Mouse (Mus musculus): ENCODE measurements at regions not wholly inside any gene's neighbourhood (a gene's known extent, or its start where the extent isn't known, plus 50 kb on each side); places are given as distances from the start of the nearest gene placed in this dataset.
"Not testable (repeated sequence)": the region's sequence is repeated elsewhere in the genome, so short reads cannot be mapped to it uniquely, and the experiment has no call there.

GRCm38 (mm10) chr7:106616932-106617331 is 63.5 kb downstream of the Olfr693 start:
- DNase-seq (ENCODE audit: low read depth in 2 of 2, low spot score in 2 of 2): not testable (repeated sequence)

GRCm38 (mm10) chr7:106612723-106613122 is 67.7 kb downstream of the Olfr693 start:
- no peak for DNase-seq (ENCODE audit: low read depth in 2 of 2, low spot score in 2 of 2)

GRCm38 (mm10) chr7:106580424-106580823 is 100.0 kb downstream of the Olfr693 start:
- DNase-seq (ENCODE audit: low read depth in 2 of 2, low spot score in 2 of 2): no peak

GRCm38 (mm10) chr7:106568251-106568650 is 112.1 kb downstream of the Olfr693 start:
- DNase-seq (ENCODE audit: low read depth in 2 of 2, low spot score in 2 of 2): not testable (repeated sequence)

- peak in 1 of 2 experiments; percentile 39 for DNase-seq (ENCODE audit: low read depth in 2 of 2, low spot score in 2 of 2)
Measured at GRCm38 (mm10) chr7:106550881-106551575, 129.4 kb downstream of the Olfr693 start.

- not testable (repeated sequence) for DNase-seq (ENCODE audit: low read depth in 2 of 2, low spot score in 2 of 2)
Measured at GRCm38 (mm10) chr7:106529433-106530102, 150.8 kb downstream of the Olfr693 start.

- not testable (repeated sequence) for DNase-seq (ENCODE audit: low read depth in 2 of 2, low spot score in 2 of 2)
Measured at GRCm38 (mm10) chr7:106529023-106529422, 151.4 kb downstream of the Olfr693 start.

- no peak for DNase-seq (ENCODE audit: low read depth in 2 of 2, low spot score in 2 of 2)
Measured at GRCm38 (mm10) chr7:106494851-106495250, 185.5 kb downstream of the Olfr693 start.

Measured in CD8-positive naive resting alpha-beta T cell, adult 2 months (primary cell).